ENCODE assay signal across 28 mouse cellular contexts in genomic region chr13:75883792-75884191, GRCm38 (mm10). TPM values are rescaled to one million over a fixed set of nuclear protein-coding genes. Genes with fewer than 3 reads are reported as not detected.
DNase-seq lines count a peak whose midpoint lies in the region; ATAC-seq and TF ChIP-seq lines count a peak whose summit lies in the region.
"Had no signal": no experiment of that assay in that cellular context is flagged by ENCODE, and none has a peak within 500 bp of the region (broad histone marks: within the 10 kb centered on the region; RNA-seq: fewer than 3 reads in every experiment).

No protein-coding gene starts in this region.

- peaks cover 29% of the 10 kb centered on the region for H3K36me3 ChIP-seq in heart, embryonic 12.5 days
- H3K36me3 ChIP-seq in heart, postnatal 0 days (replicated peaks; ENCODE audit: control insufficient read depth, insufficient read depth, low read length) = 0 out of 2 replicates have a peak, but pooled peaks cover 7% of the 10 kb centered on the region
- H3K36me3 ChIP-seq: liver, embryonic 15.5 days had no signal

- no peaks in the 10 kb centered on the region for H3K27me3 ChIP-seq in heart, embryonic 12.5 days (replicated peaks)
- no peaks in the 10 kb centered on the region for H3K27me3 ChIP-seq in heart, postnatal 0 days (ENCODE audit: control insufficient read depth, insufficient read depth, low read length)
- H3K27me3 ChIP-seq: embryonic facial prominence, embryonic 13.5 days; forebrain, embryonic 15.5 days; limb, embryonic 12.5 days; liver, embryonic 15.5 days; megakaryocyte, embryonic 14.5 days had no signal

- no peak overlapping the region for H3K4me2 ChIP-seq in heart, embryonic 12.5 days
- H3K4me2 ChIP-seq in heart, postnatal 0 days (ENCODE audit: low read depth, low read length) = no peak overlapping the region
- H3K4me2 ChIP-seq: embryonic facial prominence, embryonic 13.5 days; forebrain, embryonic 15.5 days; limb, embryonic 12.5 days; liver, embryonic 15.5 days; lung, embryonic 14.5 days had no signal

- TF ChIP-seq CTCF in heart, postnatal 0 days (IDR thresholded peaks at IDR 0.05; ENCODE audit: low read depth) = no peak

- H3K4me3 ChIP-seq in heart, embryonic 12.5 days = no peak overlapping the region
- H3K4me3 ChIP-seq in heart, postnatal 0 days (ENCODE audit: low read depth, low read length) = no peak overlapping the region
- H3K4me3 ChIP-seq: embryonic facial prominence, embryonic 13.5 days; forebrain, embryonic 10.5 days; forebrain, embryonic 15.5 days; left cerebral cortex, adult 2 months; limb, embryonic 12.5 days; liver, embryonic 15.5 days; megakaryocyte, embryonic 14.5 days had no signal

- ATAC-seq in heart, embryonic 12.5 days (ENCODE audit: insufficient number of reproducible peaks, low FRiP score) = no peak
- ATAC-seq in heart, postnatal 0 days (ENCODE audit: insufficient read depth, low read depth) = peak; percentile 99
- ATAC-seq: CD4-positive, CD25-positive, alpha-beta regulatory T cell, adult 4 months; forebrain, embryonic 15.5 days; hindbrain, postnatal 0 days; intestine, postnatal 0 days had no signal

- H3K4me1 ChIP-seq in heart, embryonic 12.5 days (replicated peaks) = peaks cover 7% of the 10 kb centered on the region; the same call in 1 of the 2 replicates
- H3K4me1 ChIP-seq in heart, postnatal 0 days (ENCODE audit: control insufficient read depth, insufficient read depth) = peaks cover 4% of the 10 kb centered on the region; the same call in 1 of the 2 replicates
- H3K4me1 ChIP-seq: embryonic facial prominence, embryonic 13.5 days; forebrain, embryonic 10.5 days; limb, embryonic 12.5 days; liver, embryonic 15.5 days had no signal

- peak overlapping the region; percentile 60; the same call in 1 of the 2 replicates for H3K27ac ChIP-seq in heart, embryonic 12.5 days (ENCODE audit: poor library complexity, severe bottlenecking)
- peak overlapping the region; percentile 87 for H3K27ac ChIP-seq in heart, postnatal 0 days (ENCODE audit: low read depth)
- H3K27ac ChIP-seq: embryonic facial prominence, embryonic 13.5 days; forebrain, embryonic 10.5 days; forebrain, embryonic 15.5 days; hindbrain, postnatal 0 days; left cerebral cortex, adult 2 months; limb, embryonic 12.5 days; liver, embryonic 15.5 days had no signal

- no peaks in the 10 kb centered on the region for H3K9me3 ChIP-seq in heart, embryonic 12.5 days (replicated peaks)
- H3K9me3 ChIP-seq in heart, postnatal 0 days (replicated peaks; ENCODE audit: control insufficient read depth, low read length) = no peaks in the 10 kb centered on the region
- H3K9me3 ChIP-seq: forebrain, embryonic 15.5 days; liver, embryonic 15.5 days; megakaryocyte, embryonic 14.5 days had no signal

- H3K9ac ChIP-seq in heart, embryonic 12.5 days = no peak overlapping the region
- H3K9ac ChIP-seq in heart, postnatal 0 days (replicated peaks; ENCODE audit: low read depth, low read length) = no peak overlapping the region
- H3K9ac ChIP-seq: embryonic facial prominence, embryonic 13.5 days; forebrain, embryonic 15.5 days; limb, embryonic 12.5 days; liver, embryonic 15.5 days; lung, embryonic 14.5 days had no signal

- intact Hi-C loops in heart, postnatal 25 days (cut with DNase I) = no loop called here

- WGBS in heart, embryonic 12.5 days = 46% methylated on average over 3 of the region's 3 CpGs
- WGBS in heart, postnatal 0 days = 18% methylated on average over 3 of the region's 3 CpGs

- peak; percentile 58 to 63 for DNase-seq in heart, adult 18-20 months
- no peak for DNase-seq in heart, postnatal 25 days (ENCODE audit: low spot score)
- DNase-seq in heart, adult 8-10 months (ENCODE audit: low spot score) = peak; percentile 59
- peak; percentile 83 for DNase-seq in heart, postnatal 0 days (ENCODE audit: low spot score)
- DNase-seq in kidney, postnatal 25 days = no peak
- no peak for DNase-seq in left cerebral cortex, adult 11 months (ENCODE audit: low spot score)
- DNase-seq: adrenal gland, postnatal 25 days; cerebellum, adult 11-12 months; cerebellum, postnatal 10 days; kidney, postnatal 14 days; lung, embryonic 14.5 days; lung, postnatal 36 days; midbrain, embryonic 14.5 days; right cerebral cortex, postnatal 25 days; thymus, adult 2 months; thymus, postnatal 36 days had no signal

- TF ChIP-seq EP300 in heart, postnatal 0 days (IDR thresholded peaks at IDR 0.05; ENCODE audit: low read depth) = 0 out of 2 replicates have a peak, but pooled peaks have one; percentile 29

RNA-seq across cellular contexts. Expression of gene Glrx, which starts 44.1 kb away (rescaled TPM):
- 10 to 100 TPM; 36.9 to 41.4 TPM for total RNA-seq in heart, adult 18-20 months (2021)
- 10 to 100 TPM; 46.9 to 49.4 TPM for total RNA-seq in heart, postnatal 25 days (2021)
- 10 to 100 TPM; 32.4 to 45.3 (median 39.7) TPM for total RNA-seq in heart, adult 8-10 months (2022)
- 92.3 and 96.6 TPM in 2 replicates for polyA plus RNA-seq in heart, embryonic 12.5 days (2016; fragmentation: Nextera tagmentation; extraction: Ambion mirVana)
- total RNA-seq in heart, postnatal 0 days (2014; rRNA removed; ENCODE audit: low replicate concordance) = 105 and 107 TPM in 2 replicates
- 156 and 160 TPM in 2 replicates for polyA plus RNA-seq in heart, postnatal 0 days (2015; fragmentation: Nextera tagmentation; extraction: Ambion mirVana)

RNA-seq across cellular contexts. Expression of gene Rhobtb3, which starts 59.9 kb away (rescaled TPM):
- 10 to 100 TPM; 11.0 to 11.3 TPM for total RNA-seq in heart, adult 18-20 months (2021)
- total RNA-seq in heart, postnatal 25 days (2021) = 10 to 100 TPM; 14.5 to 16.3 TPM
- total RNA-seq in heart, adult 8-10 months (2022) = 10 to 100 TPM; 10.2 to 12.3 (median 11.4) TPM
- polyA plus RNA-seq in heart, embryonic 12.5 days (2016; fragmentation: Nextera tagmentation; extraction: Ambion mirVana) = 34.1 and 35.8 TPM in 2 replicates
- total RNA-seq in heart, postnatal 0 days (2014; rRNA removed; ENCODE audit: low replicate concordance) = 27.1 and 29.8 TPM in 2 replicates
- 12.9 and 13.7 TPM in 2 replicates for polyA plus RNA-seq in heart, postnatal 0 days (2015; fragmentation: Nextera tagmentation; extraction: Ambion mirVana)
- total RNA-seq: monocyte, adult 5-6 weeks had no signal

Comparison
In these comparisons a context has a peak if more than half of its experiments do, and no peak if none do; other contexts are left out.
1. DNase-seq: peak in heart, adult 18-20 months (2 of 2), heart, adult 8-10 months (single experiment) and heart, postnatal 0 days (single experiment); none in heart, postnatal 25 days (single experiment), kidney, postnatal 25 days (0 of 2) and left cerebral cortex, adult 11 months (single experiment).